Mouse (Mus musculus): ENCODE results near the gene Rbpjl. TPM values are rescaled to one million over a fixed set of nuclear protein-coding genes. Genes with fewer than 3 reads are reported as not detected.

Gene Rbpjl
- polyA plus RNA-seq, 1 experiment from 2014 or later: 0.42 TPM

GRCm38 (mm10) chr2:164441731-164442130 lies 38.8 kb downstream of the Rbpjl start:
- WGBS: 27% methylated on average over 7 of the region's 7 CpGs
- DNase-seq (ENCODE audit: low spot score) (no peak), ATAC-seq (ENCODE audit: low read depth) (no peak)
- H3K27ac ChIP-seq (replicated peaks; ENCODE audit: low read depth, low read length): no peak overlapping the region
- H3K9me3 ChIP-seq (ENCODE audit: control insufficient read depth, low read length): no peaks in the 10 kb centered on the region
- H3K4me1 ChIP-seq (ENCODE audit: control insufficient read depth, insufficient read depth, low read length): peaks cover 46% of the 10 kb centered on the region
- peak overlapping the region; percentile 91 for H3K4me2 ChIP-seq (ENCODE audit: low read depth, low read length)
- H3K27me3 ChIP-seq (replicated peaks; ENCODE audit: control insufficient read depth, insufficient read depth, low read length): no peaks in the 10 kb centered on the region
- H3K36me3 ChIP-seq (ENCODE audit: control insufficient read depth, insufficient read depth, low read length): no peaks in the 10 kb centered on the region
- H3K9ac ChIP-seq (ENCODE audit: low read depth, low read length): peak overlapping the region; percentile 85
- peak overlapping the region; percentile 76 for H3K4me3 ChIP-seq (ENCODE audit: low read depth, low read length)

- H3K9ac ChIP-seq (ENCODE audit: low read depth, low read length): peak overlapping the region; percentile 85
- ATAC-seq (ENCODE audit: low read depth) (peak; percentile 50), DNase-seq (ENCODE audit: low spot score) (peak; percentile 39)
- WGBS: 3% methylated on average over 29 of the region's 29 CpGs
- H3K9me3 ChIP-seq (ENCODE audit: control insufficient read depth, low read length): no peaks in the 10 kb centered on the region
- H3K4me1 ChIP-seq (ENCODE audit: control insufficient read depth, insufficient read depth, low read length): peaks cover 40% of the 10 kb centered on the region
- H3K27ac ChIP-seq (replicated peaks; ENCODE audit: low read depth, low read length): peak overlapping the region; percentile 81
- H3K4me2 ChIP-seq (ENCODE audit: low read depth, low read length): peak overlapping the region; percentile 91
- no peaks in the 10 kb centered on the region for H3K27me3 ChIP-seq (replicated peaks; ENCODE audit: control insufficient read depth, insufficient read depth, low read length)
- H3K36me3 ChIP-seq (ENCODE audit: control insufficient read depth, insufficient read depth, low read length): no peaks in the 10 kb centered on the region
- H3K4me3 ChIP-seq (ENCODE audit: low read depth, low read length): peak overlapping the region; percentile 76
Measured at GRCm38 (mm10) chr2:164442315-164443050, 39.5 kb downstream of the Rbpjl start.

GRCm38 (mm10) chr2:164443051-164443437 lies 40.1 kb downstream of the Rbpjl start:
- Histone ChIP-seq H3K4me3 (ENCODE audit: low read depth, low read length) (peak overlapping the region; percentile 76), H3K27me3 (replicated peaks; ENCODE audit: control insufficient read depth, insufficient read depth, low read length) (no peaks in the 10 kb centered on the region), H3K9ac (ENCODE audit: low read depth, low read length) (peak overlapping the region; percentile 85), H3K4me1 (ENCODE audit: control insufficient read depth, insufficient read depth, low read length) (peaks cover 40% of the 10 kb centered on the region), H3K9me3 (ENCODE audit: control insufficient read depth, low read length) (no peaks in the 10 kb centered on the region), H3K4me2 (ENCODE audit: low read depth, low read length) (peak overlapping the region; percentile 91), H3K27ac (replicated peaks; ENCODE audit: low read depth, low read length) (peak overlapping the region; percentile 81), H3K36me3 (ENCODE audit: control insufficient read depth, insufficient read depth, low read length) (no peaks in the 10 kb centered on the region)
- ATAC-seq (ENCODE audit: low read depth) (peak; percentile 93), DNase-seq (ENCODE audit: low spot score) (peak; percentile 87)
- 0% methylated on average over 5 of the region's 26 CpGs for WGBS

GRCm38 (mm10) chr2:164443460-164444000 lies 40.6 kb downstream of the Rbpjl start, which contains the start of gene Sdc4:
Gene Sdc4 (minus strand): TSS chr2:164443887.
- ATAC-seq (ENCODE audit: low read depth): no peak
- peak within 1 kb of the TSS; percentile 91 for H3K4me2 ChIP-seq (ENCODE audit: low read depth, low read length)
- H3K36me3 ChIP-seq (ENCODE audit: control insufficient read depth, insufficient read depth, low read length): no peaks in the 10 kb centered on the region
- no peaks in the 10 kb centered on the region for H3K27me3 ChIP-seq (replicated peaks; ENCODE audit: control insufficient read depth, insufficient read depth, low read length)
- WGBS: 9% methylated on average over 18 of the region's 18 CpGs
- H3K9ac ChIP-seq (ENCODE audit: low read depth, low read length): peak within 1 kb of the TSS; percentile 85
- peak within 1 kb of the TSS; percentile 76 for H3K4me3 ChIP-seq (ENCODE audit: low read depth, low read length)
- H3K9me3 ChIP-seq (ENCODE audit: control insufficient read depth, low read length): no peaks in the 10 kb centered on the region
- H3K27ac ChIP-seq (replicated peaks; ENCODE audit: low read depth, low read length): peak within 1 kb of the TSS; percentile 81
- DNase-seq (ENCODE audit: low spot score): no peak
- peaks cover 36% of the 10 kb centered on the region for H3K4me1 ChIP-seq (ENCODE audit: control insufficient read depth, insufficient read depth, low read length)

- Histone ChIP-seq H3K9me3 (ENCODE audit: control insufficient read depth, low read length) (no peaks in the 10 kb centered on the region), H3K4me3 (ENCODE audit: low read depth, low read length) (no peak overlapping the region), H3K36me3 (ENCODE audit: control insufficient read depth, insufficient read depth, low read length) (no peaks in the 10 kb centered on the region), H3K27ac (replicated peaks; ENCODE audit: low read depth, low read length) (no peak overlapping the region), H3K4me2 (ENCODE audit: low read depth, low read length) (no peak overlapping the region), H3K9ac (ENCODE audit: low read depth, low read length) (no peak overlapping the region), H3K27me3 (replicated peaks; ENCODE audit: control insufficient read depth, insufficient read depth, low read length) (no peaks in the 10 kb centered on the region), H3K4me1 (ENCODE audit: control insufficient read depth, insufficient read depth, low read length) (peaks cover 34% of the 10 kb centered on the region)
- no peak for DNase-seq (ENCODE audit: low spot score)
- 79% methylated on average over 2 of the region's 2 CpGs for WGBS
- no peak for ATAC-seq (ENCODE audit: low read depth)
Measured at GRCm38 (mm10) chr2:164444701-164445100, 41.8 kb downstream of the Rbpjl start.

- peaks cover 25% of the 10 kb centered on the region for H3K4me1 ChIP-seq (ENCODE audit: control insufficient read depth, insufficient read depth, low read length)
- H3K27ac ChIP-seq (replicated peaks; ENCODE audit: low read depth, low read length): no peak overlapping the region
- H3K36me3 ChIP-seq (ENCODE audit: control insufficient read depth, insufficient read depth, low read length): no peaks in the 10 kb centered on the region
- ATAC-seq (ENCODE audit: low read depth) (no peak), DNase-seq (ENCODE audit: low spot score) (no peak)
- no peak overlapping the region for H3K4me2 ChIP-seq (ENCODE audit: low read depth, low read length)
- 82% methylated on average over 3 of the region's 3 CpGs for WGBS
- H3K27me3 ChIP-seq (replicated peaks; ENCODE audit: control insufficient read depth, insufficient read depth, low read length): no peaks in the 10 kb centered on the region
- no peak overlapping the region for H3K9ac ChIP-seq (ENCODE audit: low read depth, low read length)
- H3K9me3 ChIP-seq (ENCODE audit: control insufficient read depth, low read length): peaks cover 4% of the 10 kb centered on the region; the same call in 1 of the 2 replicates
- no peak overlapping the region for H3K4me3 ChIP-seq (ENCODE audit: low read depth, low read length)
Measured at GRCm38 (mm10) chr2:164445399-164446085, 42.6 kb downstream of the Rbpjl start.

- Histone ChIP-seq H3K9me3 (ENCODE audit: control insufficient read depth, low read length) (peaks cover 4% of the 10 kb centered on the region; the same call in 1 of the 2 replicates), H3K27me3 (replicated peaks; ENCODE audit: control insufficient read depth, insufficient read depth, low read length) (no peaks in the 10 kb centered on the region), H3K4me1 (ENCODE audit: control insufficient read depth, insufficient read depth, low read length) (peaks cover 21% of the 10 kb centered on the region), H3K4me2 (ENCODE audit: low read depth, low read length) (no peak overlapping the region), H3K4me3 (ENCODE audit: low read depth, low read length) (no peak overlapping the region), H3K9ac (ENCODE audit: low read depth, low read length) (no peak overlapping the region), H3K27ac (replicated peaks; ENCODE audit: low read depth, low read length) (no peak overlapping the region), H3K36me3 (ENCODE audit: control insufficient read depth, insufficient read depth, low read length) (no peaks in the 10 kb centered on the region)
- 62% methylated on average over 3 of the region's 3 CpGs for WGBS
- ATAC-seq (ENCODE audit: low read depth) (no peak), DNase-seq (ENCODE audit: low spot score) (no peak)
Measured at GRCm38 (mm10) chr2:164446086-164446469, 43.1 kb downstream of the Rbpjl start.

- Histone ChIP-seq H3K9ac (ENCODE audit: low read depth, low read length) (no peak overlapping the region), H3K27me3 (replicated peaks; ENCODE audit: control insufficient read depth, insufficient read depth, low read length) (no peaks in the 10 kb centered on the region), H3K36me3 (ENCODE audit: control insufficient read depth, insufficient read depth, low read length) (no peaks in the 10 kb centered on the region), H3K9me3 (ENCODE audit: control insufficient read depth, low read length) (peaks cover 4% of the 10 kb centered on the region; the same call in 1 of the 2 replicates), H3K4me3 (ENCODE audit: low read depth, low read length) (no peak overlapping the region), H3K4me1 (ENCODE audit: control insufficient read depth, insufficient read depth, low read length) (peaks cover 18% of the 10 kb centered on the region), H3K4me2 (ENCODE audit: low read depth, low read length) (no peak overlapping the region), H3K27ac (replicated peaks; ENCODE audit: low read depth, low read length) (no peak overlapping the region)
- WGBS: 82% methylated on average over 1 of the region's 1 CpGs
- DNase-seq (ENCODE audit: low spot score) (no peak), ATAC-seq (ENCODE audit: low read depth) (no peak)
Measured at GRCm38 (mm10) chr2:164448140-164448539, 45.2 kb downstream of the Rbpjl start.
